Mouse (Mus musculus) neural tube, embryonic 11.5 days (tissue): ENCODE results near the gene Sema4a. TPM values are rescaled to one million over a fixed set of nuclear protein-coding genes. Genes with fewer than 3 reads are reported as not detected.

Experiments used
- ATAC-seq: fragments of 200-750 bp; cut with Nextera tagmentation; 2 replicates; pipeline ENCODE4 v1.8.0; 2017; ENCODE audit warnings: moderate number of reproducible peaks, mild to moderate bottlenecking, moderate TSS enrichment, moderate library complexity; ENCODE audit not compliant: insufficient read depth, low FRiP score, low TSS enrichment
- DNase-seq: peaks from one replicate; pipeline ENCODE4 v3.0.0-alpha.2; 2015; ENCODE audit warnings: low spot score
- H3K27ac ChIP-seq: fragments of 300-500 bp; sonication (generic); 2 replicates; pipeline ENCODE4 v1.5.1; 2014; ENCODE audit warnings: low read depth, mild to moderate bottlenecking, low read length
- H3K27me3 ChIP-seq: fragments of 300-500 bp; sonication (generic); 2 replicates; pipeline ENCODE4 v1.6.1; 2014; ENCODE audit warnings: mild to moderate bottlenecking, low read length, mixed read lengths; ENCODE audit not compliant: control insufficient read depth, insufficient read depth
- H3K36me3 ChIP-seq: fragments of 300-500 bp; sonication (generic); 2 replicates; pipeline ENCODE4 v1.6.1; 2014; ENCODE audit warnings: mild to moderate bottlenecking, low read length, moderate library complexity, mixed read lengths; ENCODE audit not compliant: control insufficient read depth, insufficient read depth
- H3K4me1 ChIP-seq: fragments of 300-500 bp; sonication (generic); 2 replicates; pipeline ENCODE4 v1.6.1; 2014; ENCODE audit warnings: low read length, mixed read lengths; ENCODE audit not compliant: control insufficient read depth, insufficient read depth
- H3K4me2 ChIP-seq: fragments of 300-500 bp; sonication (generic); 2 replicates; pipeline ENCODE4 v1.6.1; 2014; ENCODE audit warnings: low read depth, mild to moderate bottlenecking, moderate library complexity
- H3K4me3 ChIP-seq: fragments of 300-500 bp; sonication (generic); 2 replicates; pipeline ENCODE4 v1.5.1; 2014; ENCODE audit warnings: low read depth, low read length
- H3K9ac ChIP-seq: fragments of 300-500 bp; sonication (generic); 2 replicates; pipeline ENCODE4 v1.6.1; 2014; ENCODE audit warnings: mild to moderate bottlenecking, low read length
- H3K9me3 ChIP-seq: fragments of 300-500 bp; sonication (generic); 2 replicates; pipeline ENCODE4 v1.6.1; 2016; ENCODE audit warnings: low read length; ENCODE audit not compliant: control insufficient read depth
- WGBS: fragments of 180-500 bp; shearing (Covaris S2); extraction: QIAGEN DNeasy Blood & Tissue Kit; methylation state at CpG from one replicate; pipeline ENCODE4 v1.1.7; 2014; 5-methylcytosine and 5-hydroxymethylcytosine counted together
- polyA plus RNA-seq: library from polyadenylated mRNA; unstranded; fragments of >200 nt; fragmentation: Nextera tagmentation; extraction: Ambion mirVana; gene quantifications from 2 replicates; pipeline ENCODE4 v1.2.1, GENCODE M21; 2014

Sema4a gene
- polyA plus RNA-seq, 1 experiment from 2014 or later = 5.8 TPM

DNA sequence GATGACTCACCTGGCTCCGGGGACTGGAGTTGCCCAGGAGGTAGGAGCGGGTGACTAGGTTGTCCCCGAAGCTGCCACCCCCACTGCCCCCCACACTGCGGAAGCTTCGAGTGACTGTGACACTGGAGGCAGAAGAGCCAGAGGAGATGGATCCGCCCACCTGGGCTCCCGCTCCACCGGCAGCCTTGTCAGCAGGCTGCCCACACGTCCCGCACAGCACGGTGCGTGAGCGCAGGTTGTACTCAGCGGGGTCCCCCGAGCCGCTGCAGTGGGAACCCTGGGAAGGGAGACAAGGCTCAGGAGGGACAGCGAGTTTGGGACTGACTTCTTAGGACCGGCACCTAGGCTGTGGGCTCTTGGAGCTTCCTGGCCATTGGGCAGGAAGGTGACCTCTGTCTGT is 21.4 kb upstream of the Sema4a start:
- Histone ChIP-seq H3K4me3 (no peak overlapping the region), H3K4me1 (peaks cover 7% of the 10 kb centered on the region; the same call in 1 of the 2 replicates), H3K4me2 (no peak overlapping the region), H3K27ac (no peak overlapping the region), H3K27me3 (peaks cover 42% of the 10 kb centered on the region), H3K9ac (no peak overlapping the region), H3K9me3 (no peaks in the 10 kb centered on the region), H3K36me3 (no peaks in the 10 kb centered on the region)
- ATAC-seq = no peak
- WGBS = 24% methylated on average over 18 of the region's 18 CpGs
- no peak for DNase-seq

DNA sequence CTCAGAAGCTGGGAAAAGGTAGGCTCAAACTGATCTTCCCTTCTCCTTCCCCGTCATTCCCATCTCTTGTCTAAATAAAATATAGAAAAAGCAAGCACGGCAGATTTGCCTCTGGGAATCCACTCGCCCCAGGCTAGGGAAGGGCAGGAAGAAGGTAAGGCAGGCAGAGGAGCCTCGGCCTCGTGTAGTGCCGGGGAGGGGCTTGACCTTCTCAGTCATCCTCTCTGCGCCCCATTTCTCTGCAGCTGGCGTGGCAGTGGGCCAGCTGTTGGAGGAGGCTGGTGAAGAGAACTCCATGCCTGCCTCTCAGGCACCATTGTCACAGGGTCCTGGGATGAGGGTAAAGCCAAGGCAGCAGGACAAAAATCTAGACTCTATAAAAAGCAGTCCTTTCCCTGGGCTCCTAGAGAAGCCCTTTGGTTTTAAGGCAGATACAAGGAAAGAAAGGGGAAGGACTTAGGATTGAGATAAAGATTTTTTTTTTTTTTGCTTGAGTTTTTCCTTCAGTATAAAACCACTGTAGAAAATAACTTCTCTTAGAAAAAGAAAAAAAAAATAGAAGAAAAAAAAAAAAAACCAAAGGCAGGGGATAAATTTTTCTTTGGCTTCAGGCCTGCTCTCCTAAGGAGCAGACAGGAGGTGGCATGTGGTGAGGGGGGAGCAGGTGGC is 20.5 kb upstream of the Sema4a start:
- Histone ChIP-seq H3K4me3 (no peak overlapping the region), H3K36me3 (no peaks in the 10 kb centered on the region), H3K27me3 (peaks cover 40% of the 10 kb centered on the region), H3K27ac (no peak overlapping the region), H3K4me1 (peaks cover 7% of the 10 kb centered on the region; the same call in 1 of the 2 replicates), H3K4me2 (no peak overlapping the region), H3K9ac (no peak overlapping the region; the same call in 1 of the 2 replicates), H3K9me3 (no peaks in the 10 kb centered on the region)
- WGBS = 63% methylated on average over 8 of the region's 8 CpGs
- ATAC-seq = no peak
- DNase-seq = no peak

DNA sequence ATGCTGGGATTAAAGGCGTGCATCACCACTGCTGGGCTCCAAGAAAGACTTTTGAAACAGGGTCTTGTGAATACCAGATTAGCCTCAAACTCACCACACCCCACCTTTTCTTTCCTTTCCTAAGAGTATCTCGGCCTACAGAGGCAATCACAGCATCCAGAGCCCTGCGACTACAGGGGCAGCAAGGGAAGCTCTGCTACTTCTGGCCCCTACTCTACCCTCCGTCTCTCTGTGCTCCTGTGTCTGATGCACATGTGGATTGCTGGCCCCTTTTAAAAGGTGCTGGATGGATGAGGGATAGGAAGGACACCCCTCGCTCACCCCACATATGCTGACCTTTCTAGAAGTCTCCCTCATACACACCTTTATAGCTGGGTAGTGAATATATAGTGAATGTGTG is 19.7 kb upstream of the Sema4a start:
- peaks cover 7% of the 10 kb centered on the region; the same call in 1 of the 2 replicates for H3K4me1 ChIP-seq
- H3K27me3 ChIP-seq = peaks cover 32% of the 10 kb centered on the region
- ATAC-seq (no peak), DNase-seq (no peak)
- 84% methylated on average over 5 of the region's 5 CpGs for WGBS
- H3K36me3 ChIP-seq = no peaks in the 10 kb centered on the region
- H3K9ac ChIP-seq = no peak overlapping the region
- H3K27ac ChIP-seq = no peak overlapping the region
- H3K4me3 ChIP-seq = no peak overlapping the region
- H3K4me2 ChIP-seq = no peak overlapping the region
- H3K9me3 ChIP-seq = no peaks in the 10 kb centered on the region

DNA sequence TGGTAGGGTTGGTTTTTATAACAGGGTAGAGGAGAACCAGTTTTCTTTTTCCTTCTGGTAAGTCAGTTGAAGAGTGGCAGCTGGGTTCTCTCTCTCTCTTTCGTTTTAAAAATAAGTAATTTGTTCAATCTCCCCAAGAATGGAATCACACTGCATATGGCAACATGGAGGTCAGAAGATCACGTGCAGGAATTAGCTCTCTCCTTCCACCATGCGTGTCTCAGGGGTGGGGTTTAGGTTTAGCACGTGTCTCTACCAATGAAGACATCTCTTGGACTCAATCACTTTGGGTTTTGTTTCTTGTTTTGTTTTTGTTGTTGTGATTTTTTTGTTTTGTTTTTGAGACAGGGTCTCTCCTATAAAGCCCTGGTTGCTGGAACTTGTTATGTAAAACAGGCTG is 18.8 kb upstream of the Sema4a start:
- peaks cover 26% of the 10 kb centered on the region for H3K27me3 ChIP-seq
- H3K9ac ChIP-seq = no peak overlapping the region
- H3K4me2 ChIP-seq = no peak overlapping the region
- WGBS = 87% methylated on average over 4 of the region's 4 CpGs
- DNase-seq = no peak
- no peak overlapping the region for H3K4me3 ChIP-seq
- no peak for ATAC-seq
- H3K9me3 ChIP-seq = no peaks in the 10 kb centered on the region
- H3K27ac ChIP-seq = no peak overlapping the region
- no peaks in the 10 kb centered on the region for H3K36me3 ChIP-seq
- peaks cover 4% of the 10 kb centered on the region; the same call in 1 of the 2 replicates for H3K4me1 ChIP-seq

DNA sequence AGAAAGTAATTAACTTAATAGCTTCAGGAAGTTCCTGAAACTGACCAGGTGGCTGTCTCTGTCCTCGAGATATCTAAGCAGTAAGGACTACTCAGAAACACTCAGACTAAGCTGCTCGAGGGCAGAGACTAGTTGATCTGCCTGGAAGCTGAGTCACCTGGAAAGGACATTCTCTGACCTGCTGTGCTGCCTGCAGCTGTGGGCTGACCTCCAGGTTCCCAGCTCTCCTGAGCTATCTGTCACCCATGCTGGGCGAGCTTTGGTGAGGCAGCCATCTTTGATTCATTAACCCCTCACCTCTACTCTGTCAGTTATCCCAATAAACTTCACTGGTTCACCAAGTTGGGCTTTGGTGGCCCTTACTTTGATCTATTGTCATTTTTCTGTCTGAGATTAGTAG is 18.2 kb upstream of the Sema4a start:
- Histone ChIP-seq H3K27me3 (peaks cover 20% of the 10 kb centered on the region), H3K4me2 (no peak overlapping the region), H3K4me3 (no peak overlapping the region), H3K4me1 (no peaks in the 10 kb centered on the region), H3K27ac (no peak overlapping the region), H3K36me3 (no peaks in the 10 kb centered on the region), H3K9me3 (no peaks in the 10 kb centered on the region), H3K9ac (no peak overlapping the region)
- WGBS = 58% methylated on average over 3 of the region's 3 CpGs
- ATAC-seq (no peak), DNase-seq (no peak)

DNA sequence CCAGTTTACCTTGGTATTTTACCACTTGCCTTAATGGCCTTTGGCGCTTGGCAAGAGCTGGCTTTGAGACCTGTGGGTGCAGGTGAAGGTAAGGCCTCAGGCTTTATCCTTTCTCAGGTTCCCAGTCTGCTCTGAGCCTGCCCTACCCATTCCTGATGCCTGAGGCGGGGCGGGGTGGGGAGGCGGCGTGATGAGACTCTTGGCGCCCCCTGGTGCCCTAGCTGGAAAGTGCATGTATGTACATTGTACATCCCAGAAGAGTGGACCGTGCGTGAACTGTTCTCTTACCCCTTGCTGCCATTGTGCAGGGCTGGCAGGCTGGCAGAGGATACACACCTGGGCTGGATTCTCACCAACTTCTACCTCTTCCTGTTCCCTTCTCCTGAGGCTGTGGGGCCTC is 16.8 kb upstream of the Sema4a start:
- Histone ChIP-seq H3K27ac (no peak overlapping the region), H3K9me3 (no peaks in the 10 kb centered on the region), H3K9ac (no peak overlapping the region), H3K4me1 (no peaks in the 10 kb centered on the region), H3K36me3 (no peaks in the 10 kb centered on the region), H3K27me3 (peaks cover 7% of the 10 kb centered on the region; the same call in 1 of the 2 replicates), H3K4me3 (no peak overlapping the region), H3K4me2 (no peak overlapping the region)
- peak; percentile 87 for DNase-seq
- 4% methylated on average over 8 of the region's 8 CpGs for WGBS
- peak; percentile 45; the same call in 1 of the 2 replicates for ATAC-seq

DNA sequence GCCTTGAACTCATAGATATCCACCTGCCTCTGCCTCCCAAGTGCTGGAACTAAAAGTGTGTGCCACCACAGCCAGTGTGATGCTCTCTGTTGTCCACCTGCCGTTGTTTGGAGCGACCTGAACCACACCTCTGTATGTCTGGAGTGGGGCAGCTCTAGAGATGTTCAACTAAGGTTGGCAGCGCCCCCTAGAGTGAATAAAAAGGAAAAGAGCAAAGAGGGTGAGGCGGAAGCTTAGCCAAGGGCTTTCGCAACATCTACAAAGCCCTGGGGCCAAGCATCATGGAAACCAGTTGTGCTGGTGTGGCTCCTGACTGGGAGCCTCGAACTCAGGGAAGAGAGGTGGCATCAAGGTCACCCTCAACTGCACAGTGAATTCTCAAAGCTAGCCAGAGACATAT is 15.4 kb upstream of the Sema4a start:
- Histone ChIP-seq H3K4me1 (no peaks in the 10 kb centered on the region), H3K27ac (no peak overlapping the region), H3K9ac (no peak overlapping the region), H3K4me2 (no peak overlapping the region), H3K27me3 (peaks cover 1% of the 10 kb centered on the region; the same call in 1 of the 2 replicates), H3K36me3 (no peaks in the 10 kb centered on the region), H3K9me3 (no peaks in the 10 kb centered on the region), H3K4me3 (no peak overlapping the region)
- DNase-seq (no peak), ATAC-seq (no peak)
- WGBS = 69% methylated on average over 6 of the region's 6 CpGs

DNA sequence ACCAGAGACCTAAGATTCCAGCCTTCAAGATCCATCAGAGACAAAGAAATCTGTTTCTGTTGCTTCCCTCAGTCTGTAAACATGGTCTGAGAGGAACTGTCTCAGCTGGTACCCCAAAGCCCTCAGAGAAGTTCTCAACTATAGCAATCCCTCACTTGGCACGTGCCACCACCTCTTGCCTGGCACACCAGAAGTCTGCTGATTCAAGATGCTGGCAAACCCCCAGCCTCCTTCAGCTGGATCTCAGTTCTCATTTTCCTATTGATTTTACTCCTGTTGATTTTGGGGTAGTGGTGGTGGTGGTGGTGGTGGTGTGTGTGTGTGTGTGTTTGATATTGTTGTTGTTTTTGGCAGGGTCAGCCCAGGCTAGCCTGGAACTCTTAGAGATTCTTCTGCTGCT is 12.6 kb upstream of the Sema4a start:
- Histone ChIP-seq H3K9ac (no peak overlapping the region), H3K27me3 (no peaks in the 10 kb centered on the region), H3K27ac (no peak overlapping the region), H3K4me2 (no peak overlapping the region), H3K4me1 (no peaks in the 10 kb centered on the region), H3K9me3 (peaks cover 4% of the 10 kb centered on the region; the same call in 1 of the 2 replicates), H3K36me3 (no peaks in the 10 kb centered on the region), H3K4me3 (no peak overlapping the region)
- no peak for ATAC-seq
- 90% methylated on average over 1 of the region's 1 CpGs for WGBS
- no peak for DNase-seq

DNA sequence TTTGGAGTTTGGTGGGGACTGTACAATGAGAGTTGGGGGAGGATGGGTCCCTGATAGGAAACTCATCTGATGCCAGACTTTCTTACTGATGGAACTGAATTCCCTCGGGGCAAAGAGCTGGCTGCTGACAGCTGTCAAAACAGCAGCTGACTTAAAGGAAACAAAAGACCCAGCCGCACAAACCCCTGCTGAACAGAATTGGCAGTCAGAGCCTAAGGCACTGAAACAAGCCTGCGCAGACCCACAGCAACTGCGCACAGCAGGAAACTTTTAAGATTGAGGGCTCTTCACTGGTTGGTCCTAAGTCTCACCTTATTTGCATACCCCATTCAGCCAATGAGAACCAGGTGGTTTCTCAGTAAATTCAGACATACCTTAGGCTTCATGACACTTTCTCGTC is 12.0 kb upstream of the Sema4a start:
- Histone ChIP-seq H3K9me3 (peaks cover 4% of the 10 kb centered on the region; the same call in 1 of the 2 replicates), H3K4me2 (no peak overlapping the region), H3K9ac (no peak overlapping the region), H3K27ac (no peak overlapping the region), H3K36me3 (no peaks in the 10 kb centered on the region), H3K27me3 (no peaks in the 10 kb centered on the region), H3K4me3 (no peak overlapping the region), H3K4me1 (no peaks in the 10 kb centered on the region)
- DNase-seq (peak; percentile 51), ATAC-seq (no peak)
- WGBS = 42% methylated on average over 5 of the region's 5 CpGs
